Mouse (Mus musculus) small intestine, adult 2 months (tissue): Measurements from ENCODE around the gene Tigd2. TPM values are rescaled to one million over a fixed set of nuclear protein-coding genes. Genes with fewer than 3 reads are reported as not detected.
A peak's percentile ranks its signal among the peaks of the same experiment; 100 is the strongest.

Experiments used
- H3K27ac ChIP-seq: fragments of 200-500 bp; 2 replicates; pipeline ENCODE4 v1.5.1; 2012; ENCODE audit warnings: low read depth, low read length, control low read depth, inconsistent platforms; ENCODE audit not compliant: insufficient read depth
- H3K27me3 ChIP-seq: fragments of 200-500 bp; 2 replicates; pipeline ENCODE4 v1.6.1; 2012; ENCODE audit warnings: mild to moderate bottlenecking, moderate library complexity, low read length, inconsistent platforms; ENCODE audit not compliant: control insufficient read depth, insufficient read depth
- H3K36me3 ChIP-seq: fragments of 200-500 bp; 2 replicates; pipeline ENCODE4 v1.6.1; 2012; ENCODE audit warnings: mild to moderate bottlenecking, low read length, control low read depth, inconsistent platforms; ENCODE audit not compliant: control insufficient read depth, insufficient read depth
- H3K4me1 ChIP-seq: fragments of 200-500 bp; 2 replicates; pipeline ENCODE4 v1.6.1; 2012; ENCODE audit warnings: low read length, inconsistent platforms, mixed read lengths; ENCODE audit not compliant: control insufficient read depth, insufficient read depth, insufficient read length
- H3K4me3 ChIP-seq: fragments of 200-500 bp; 2 replicates; pipeline ENCODE4 v1.5.1; 2012; ENCODE audit warnings: low read depth, mild to moderate bottlenecking, control low read depth, inconsistent platforms, low read length, moderate library complexity
- CTCF ChIP-seq: fragments of 200-500 bp; IDR thresholded peaks from 2 replicates; pipeline ENCODE4 v1.5.1; 2012; ENCODE audit warnings: low read depth, mild to moderate bottlenecking, control low read depth, inconsistent platforms, low read length, moderate library complexity, mixed read lengths; ENCODE audit not compliant: insufficient replicate concordance, insufficient read length; ENCODE audit errors: extremely low read depth
- POLR2A ChIP-seq: fragments of 200-500 bp; IDR thresholded peaks from 2 replicates; pipeline ENCODE4 v1.6.1; 2012; ENCODE audit warnings: low read depth, mild to moderate bottlenecking, control low read depth, inconsistent platforms, low read length, moderate library complexity
- WGBS: fragments of 180-500 bp; shearing (Covaris S2); methylation state at CpG from one replicate; pipeline ENCODE4 v1.1.7; 2018; 5-methylcytosine and 5-hydroxymethylcytosine counted together
- polyA plus RNA-seq: library from polyadenylated mRNA; depleted of rRNA; stranded (reverse); fragments of >200 nt; gene quantifications from 2 replicates; pipeline ENCODE4 v1.2.3, GENCODE M21; 2012

Gene Tigd2
- polyA plus RNA-seq, 1 experiment = 2.2 TPM

GRCm38 (mm10) chr6:59198356-59198755 lies 10.3 kb upstream of the Tigd2 start:
- H3K27ac ChIP-seq = no peak overlapping the region
- H3K36me3 ChIP-seq = no peaks in the 10 kb centered on the region
- 78% methylated on average over 3 of the region's 3 CpGs for WGBS
- no peaks in the 10 kb centered on the region for H3K27me3 ChIP-seq
- no peak for TF ChIP-seq CTCF
- TF ChIP-seq POLR2A = no peak
- H3K4me3 ChIP-seq = no peak overlapping the region
- no peaks in the 10 kb centered on the region for H3K4me1 ChIP-seq

- no peak overlapping the region for H3K4me3 ChIP-seq
- TF ChIP-seq CTCF (no peak), POLR2A (no peak)
- WGBS = 90% methylated on average over 2 of the region's 2 CpGs
Observed at GRCm38 (mm10) chr6:59199021-59199420, 9.6 kb upstream of the Tigd2 start.

GRCm38 (mm10) chr6:59207561-59207960 lies 1.1 kb upstream of the Tigd2 start:
- WGBS = 95% methylated on average over 1 of the region's 1 CpGs
- Histone ChIP-seq H3K27ac (no peak overlapping the region), H3K36me3 (no peaks in the 10 kb centered on the region; the same call in 1 of the 2 replicates), H3K4me3 (no peak overlapping the region), H3K27me3 (no peaks in the 10 kb centered on the region), H3K4me1 (no peaks in the 10 kb centered on the region; the same call in 1 of the 2 replicates)
- TF ChIP-seq POLR2A = no peak
- TF ChIP-seq CTCF = no peak

More at GRCm38 (mm10) chr6:59199021-59199420, 9.6 kb upstream of the Tigd2 start:
- Histone ChIP-seq H3K36me3 (no peaks in the 10 kb centered on the region), H3K27me3 (no peaks in the 10 kb centered on the region), H3K4me1 (no peaks in the 10 kb centered on the region), H3K27ac (no peak overlapping the region)

- Histone ChIP-seq H3K36me3 (no peaks in the 10 kb centered on the region; the same call in 1 of the 2 replicates), H3K4me3 (peak overlapping the region; percentile 94), H3K27me3 (no peaks in the 10 kb centered on the region), H3K4me1 (no peaks in the 10 kb centered on the region; the same call in 1 of the 2 replicates), H3K27ac (peak overlapping the region; percentile 58)
- TF ChIP-seq CTCF = no peak
- TF ChIP-seq POLR2A = no peak
- WGBS = 3% methylated on average over 5 of the region's 5 CpGs
Observed at GRCm38 (mm10) chr6:59209299-59209707, 633 bp downstream of the Tigd2 start.

DNA sequence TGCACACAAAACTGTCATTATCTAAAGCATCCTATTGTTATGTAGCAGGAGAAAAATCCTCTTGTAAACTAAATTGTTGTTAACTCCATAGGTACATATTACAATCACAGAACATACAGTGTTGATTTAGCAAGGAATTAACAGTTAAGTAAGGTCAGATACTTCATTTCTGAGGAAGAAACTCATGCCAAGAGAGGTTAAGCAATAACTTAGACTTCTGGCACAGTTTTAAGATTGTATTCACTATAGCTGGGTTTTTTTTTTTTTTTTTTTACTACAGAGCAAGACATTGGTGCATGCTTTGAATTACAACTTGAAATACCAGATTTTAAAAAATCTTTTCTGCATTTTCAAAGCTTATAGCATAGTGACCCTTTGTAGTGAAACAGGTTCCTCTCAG lies 24.5 kb downstream of the Tigd2 start:
- TF ChIP-seq CTCF (no peak), POLR2A (no peak)
- H3K27me3 ChIP-seq = no peaks in the 10 kb centered on the region
- H3K36me3 ChIP-seq = no peaks in the 10 kb centered on the region
- H3K4me3 ChIP-seq = no peak overlapping the region
- H3K27ac ChIP-seq = no peak overlapping the region
- no peaks in the 10 kb centered on the region for H3K4me1 ChIP-seq

DNA sequence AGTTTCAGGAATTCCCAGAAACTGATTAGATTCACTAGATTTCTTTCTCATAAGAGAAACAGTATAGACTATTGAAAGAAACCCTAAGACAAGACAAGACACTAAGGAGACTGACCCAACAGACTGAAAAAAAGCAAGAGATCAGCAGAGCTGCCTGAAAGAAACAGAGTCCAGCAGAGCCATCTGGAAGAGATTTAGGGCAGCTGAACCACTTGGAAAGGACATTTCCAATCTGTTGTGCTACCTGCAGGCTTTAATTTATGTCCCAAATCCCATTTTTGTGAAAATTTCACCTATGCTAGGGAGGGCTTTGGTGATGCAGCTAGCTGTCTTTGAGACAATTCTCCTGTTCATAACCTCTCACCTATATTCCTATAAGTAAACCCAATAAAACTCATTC lies 25.0 kb downstream of the Tigd2 start:
- no peaks in the 10 kb centered on the region for H3K4me1 ChIP-seq
- H3K4me3 ChIP-seq = no peak overlapping the region
- no peak for TF ChIP-seq POLR2A
- TF ChIP-seq CTCF = no peak
- H3K36me3 ChIP-seq = no peaks in the 10 kb centered on the region
- no peaks in the 10 kb centered on the region for H3K27me3 ChIP-seq
- no peak overlapping the region for H3K27ac ChIP-seq

- Histone ChIP-seq H3K27me3 (no peaks in the 10 kb centered on the region), H3K4me3 (no peak overlapping the region), H3K4me1 (no peaks in the 10 kb centered on the region), H3K27ac (no peak overlapping the region), H3K36me3 (no peaks in the 10 kb centered on the region)
- TF ChIP-seq CTCF = no peak
- TF ChIP-seq POLR2A = no peak
- 19% methylated on average over 2 of the region's 2 CpGs for WGBS
Observed at GRCm38 (mm10) chr6:59249675-59250074, 41.0 kb downstream of the Tigd2 start.

DNA sequence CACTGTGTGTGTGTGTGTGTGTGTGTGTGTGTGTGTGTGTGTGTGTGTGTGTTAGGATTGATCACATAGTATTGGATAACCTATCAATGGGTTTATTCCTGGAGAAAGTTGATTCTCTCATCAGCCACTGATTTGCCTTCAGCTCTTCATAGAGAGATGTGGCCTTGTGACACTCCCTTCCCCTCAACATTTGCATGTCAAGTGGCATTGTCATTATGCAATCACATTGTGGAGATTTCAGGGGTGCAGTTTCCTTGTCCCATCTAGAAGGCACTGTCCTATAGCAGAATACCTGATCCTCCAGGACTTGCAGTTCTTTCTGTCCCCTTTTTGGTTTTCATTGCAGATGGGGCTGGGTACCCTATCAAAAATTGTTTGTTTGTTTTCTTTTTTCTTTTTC lies 41.9 kb downstream of the Tigd2 start:
- Histone ChIP-seq H3K27ac (no peak overlapping the region), H3K36me3 (no peaks in the 10 kb centered on the region), H3K27me3 (no peaks in the 10 kb centered on the region), H3K4me3 (no peak overlapping the region), H3K4me1 (no peaks in the 10 kb centered on the region)
- TF ChIP-seq POLR2A = no peak
- no peak for TF ChIP-seq CTCF
